Mouse (Mus musculus): ENCODE results near the gene Arl11. TPM values are rescaled to one million over a fixed set of nuclear protein-coding genes. Genes with fewer than 3 reads are reported as not detected.

The Arl11 gene
- polyA plus RNA-seq, 1 experiment: not detected

DNA sequence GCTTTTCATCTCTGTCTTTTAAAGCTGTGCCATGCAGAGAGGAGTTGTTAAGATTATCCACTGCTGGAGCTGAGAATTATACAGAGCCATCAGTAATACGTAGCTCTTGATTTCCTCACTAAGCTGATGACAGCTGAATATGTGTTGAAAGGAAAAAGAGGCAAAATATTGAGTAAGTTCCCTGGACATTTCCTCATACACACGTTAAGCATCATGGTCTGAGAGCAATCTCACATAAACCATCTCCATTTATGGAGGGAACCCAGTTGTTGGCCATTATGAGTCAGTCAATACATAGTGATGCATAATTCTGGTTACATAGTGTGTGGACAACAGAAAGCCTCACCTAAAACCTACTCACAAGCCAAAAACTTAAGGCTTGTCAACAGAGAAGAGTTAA, 7.1 kb upstream of the Arl11 start:
- H3K9ac ChIP-seq (ENCODE audit: low read depth, poor library complexity, severe bottlenecking): no peak overlapping the region
- H3K4me1 ChIP-seq (ENCODE audit: control insufficient read depth, insufficient read depth, low read length): no peaks in the 10 kb centered on the region
- TF ChIP-seq EP300 (IDR thresholded peaks at IDR 0.05; ENCODE audit: insufficient read depth, low read depth, low read length) (no peak), POLR2A (IDR thresholded peaks at IDR 0.05; ENCODE audit: insufficient read depth, low read length) (no peak), CTCF (IDR thresholded peaks at IDR 0.05; ENCODE audit: low read depth, low read length) (no peak)
- no peak overlapping the region for H3K27ac ChIP-seq (ENCODE audit: insufficient read depth, low read length)
- H3K4me3 ChIP-seq (ENCODE audit: low read depth, low read length): no peak overlapping the region
- H3K9me3 ChIP-seq (replicated peaks; ENCODE audit: control insufficient read depth, insufficient read depth, low read length, poor library complexity, severe bottlenecking): no peaks in the 10 kb centered on the region
- H3K36me3 ChIP-seq (ENCODE audit: control insufficient read depth, insufficient read depth, low read length, poor library complexity, severe bottlenecking): no peaks in the 10 kb centered on the region
- H3K27me3 ChIP-seq (ENCODE audit: control insufficient read depth, insufficient read depth, low read length, poor library complexity, severe bottlenecking): no peaks in the 10 kb centered on the region

DNA sequence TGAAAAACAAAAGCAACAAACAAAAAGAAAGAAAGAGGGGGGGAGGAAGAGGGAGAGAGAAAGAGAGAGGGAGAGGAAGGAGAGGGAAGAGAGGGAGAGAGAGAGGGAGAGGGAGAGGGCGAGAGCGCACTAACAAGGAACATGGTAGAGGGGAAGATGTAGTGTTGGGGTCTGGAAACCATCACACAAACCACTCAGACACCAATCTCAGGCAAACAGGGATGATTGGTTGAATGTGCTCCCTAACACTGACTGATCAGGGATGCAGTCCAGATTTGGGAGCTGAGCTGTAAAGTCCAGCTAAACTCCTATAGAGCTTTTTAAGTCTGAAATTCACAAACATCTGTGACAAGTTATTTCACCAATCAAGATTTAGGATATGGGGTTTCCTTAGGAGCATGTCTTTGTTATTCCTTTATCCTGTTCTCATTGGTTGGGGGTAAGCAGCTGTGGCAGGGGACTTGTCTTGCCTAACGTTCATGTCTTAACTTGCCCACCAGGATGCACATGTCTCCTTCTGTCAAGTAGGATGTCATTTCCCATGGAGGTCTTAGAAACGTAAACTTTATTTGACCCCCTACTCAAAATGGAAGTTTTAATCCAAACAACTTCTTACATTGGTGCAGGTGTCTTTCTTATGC, 5.5 kb upstream of the Arl11 start:
- Histone ChIP-seq H3K9ac (ENCODE audit: low read depth, poor library complexity, severe bottlenecking) (no peak overlapping the region), H3K36me3 (ENCODE audit: control insufficient read depth, insufficient read depth, low read length, poor library complexity, severe bottlenecking) (no peaks in the 10 kb centered on the region), H3K27me3 (ENCODE audit: control insufficient read depth, insufficient read depth, low read length, poor library complexity, severe bottlenecking) (no peaks in the 10 kb centered on the region), H3K4me1 (ENCODE audit: control insufficient read depth, insufficient read depth, low read length) (no peaks in the 10 kb centered on the region), H3K9me3 (replicated peaks; ENCODE audit: control insufficient read depth, insufficient read depth, low read length, poor library complexity, severe bottlenecking) (no peaks in the 10 kb centered on the region), H3K4me3 (ENCODE audit: low read depth, low read length) (no peak overlapping the region), H3K27ac (ENCODE audit: insufficient read depth, low read length) (no peak overlapping the region)
- TF ChIP-seq POLR2A (IDR thresholded peaks at IDR 0.05; ENCODE audit: insufficient read depth, low read length) (no peak), EP300 (IDR thresholded peaks at IDR 0.05; ENCODE audit: insufficient read depth, low read depth, low read length) (no peak), CTCF (IDR thresholded peaks at IDR 0.05; ENCODE audit: low read depth, low read length) (no peak)

DNA sequence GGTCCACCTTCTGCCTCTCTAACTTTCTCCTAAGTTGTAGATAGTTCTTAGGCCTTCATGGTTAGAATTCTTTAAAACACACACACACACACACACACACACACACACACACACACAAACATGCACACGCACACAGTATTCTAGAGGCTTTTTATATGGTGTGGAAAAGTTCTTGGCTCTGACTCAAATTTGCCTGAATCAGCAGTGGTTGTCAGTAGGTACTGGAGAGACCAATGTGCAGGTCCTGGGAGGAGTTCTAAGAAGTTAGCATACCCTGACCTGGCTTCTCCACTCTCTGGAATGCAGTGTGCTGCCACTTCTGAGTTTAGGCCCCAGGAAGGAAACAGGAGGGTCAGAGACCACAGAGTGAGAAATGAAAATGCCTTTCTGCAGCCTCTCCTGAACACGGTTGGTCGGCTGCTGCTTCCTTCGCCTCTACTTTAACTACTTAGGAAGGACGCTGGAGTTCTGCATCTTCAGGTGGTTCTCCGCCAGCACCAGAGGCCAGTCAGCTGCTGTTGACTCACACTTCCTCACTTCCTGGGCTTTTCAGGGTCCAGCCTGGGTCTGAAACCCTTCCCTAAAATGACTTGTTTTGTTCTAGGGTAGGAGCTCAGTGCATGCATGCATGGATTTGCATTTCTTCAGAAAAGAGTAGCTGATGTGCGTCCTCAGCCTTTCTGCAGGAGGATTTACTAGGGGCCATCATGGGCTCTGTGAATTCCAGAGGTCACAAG, 651 bp downstream of the Arl11 start:
- Histone ChIP-seq H3K36me3 (ENCODE audit: control insufficient read depth, insufficient read depth, low read length, poor library complexity, severe bottlenecking) (no peaks in the 10 kb centered on the region), H3K4me1 (ENCODE audit: control insufficient read depth, insufficient read depth, low read length) (peaks cover 14% of the 10 kb centered on the region), H3K27me3 (ENCODE audit: control insufficient read depth, insufficient read depth, low read length, poor library complexity, severe bottlenecking) (no peaks in the 10 kb centered on the region), H3K4me3 (ENCODE audit: low read depth, low read length) (no peak overlapping the region), H3K27ac (ENCODE audit: insufficient read depth, low read length) (no peak overlapping the region), H3K9me3 (replicated peaks; ENCODE audit: control insufficient read depth, insufficient read depth, low read length, poor library complexity, severe bottlenecking) (no peaks in the 10 kb centered on the region), H3K9ac (ENCODE audit: low read depth, poor library complexity, severe bottlenecking) (no peak overlapping the region)
- no peak for TF ChIP-seq EP300 (IDR thresholded peaks at IDR 0.05; ENCODE audit: insufficient read depth, low read depth, low read length)

DNA sequence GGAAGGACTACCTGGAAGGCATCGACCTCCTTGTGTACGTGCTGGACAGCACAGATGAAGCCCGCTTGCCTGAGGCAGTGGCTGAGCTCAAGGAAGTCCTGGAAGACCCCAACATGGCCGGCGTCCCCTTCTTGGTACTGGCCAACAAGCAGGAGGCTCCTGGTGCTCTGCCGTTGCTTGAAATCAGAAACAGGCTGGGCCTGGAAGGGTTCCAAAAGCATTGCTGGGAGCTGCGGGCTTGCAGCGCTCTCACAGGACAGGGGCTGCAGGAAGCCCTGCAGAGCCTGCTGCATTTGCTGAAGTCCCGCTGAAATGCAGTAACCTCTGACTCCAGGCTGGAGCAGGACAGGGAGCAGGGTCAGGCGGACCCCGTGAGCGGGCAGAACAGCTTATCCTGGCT, 1.4 kb downstream of the Arl11 start:
- no peaks in the 10 kb centered on the region for H3K27me3 ChIP-seq (ENCODE audit: control insufficient read depth, insufficient read depth, low read length, poor library complexity, severe bottlenecking)
- peaks cover 14% of the 10 kb centered on the region for H3K4me1 ChIP-seq (ENCODE audit: control insufficient read depth, insufficient read depth, low read length)
- H3K4me3 ChIP-seq (ENCODE audit: low read depth, low read length): no peak overlapping the region
- H3K27ac ChIP-seq (ENCODE audit: insufficient read depth, low read length): no peak overlapping the region
- H3K9ac ChIP-seq (ENCODE audit: low read depth, poor library complexity, severe bottlenecking): no peak overlapping the region
- TF ChIP-seq CTCF (IDR thresholded peaks at IDR 0.05; ENCODE audit: low read depth, low read length) (no peak), EP300 (IDR thresholded peaks at IDR 0.05; ENCODE audit: insufficient read depth, low read depth, low read length) (no peak), POLR2A (IDR thresholded peaks at IDR 0.05; ENCODE audit: insufficient read depth, low read length) (no peak)
- H3K9me3 ChIP-seq (replicated peaks; ENCODE audit: control insufficient read depth, insufficient read depth, low read length, poor library complexity, severe bottlenecking): no peaks in the 10 kb centered on the region
- no peaks in the 10 kb centered on the region for H3K36me3 ChIP-seq (ENCODE audit: control insufficient read depth, insufficient read depth, low read length, poor library complexity, severe bottlenecking)

DNA sequence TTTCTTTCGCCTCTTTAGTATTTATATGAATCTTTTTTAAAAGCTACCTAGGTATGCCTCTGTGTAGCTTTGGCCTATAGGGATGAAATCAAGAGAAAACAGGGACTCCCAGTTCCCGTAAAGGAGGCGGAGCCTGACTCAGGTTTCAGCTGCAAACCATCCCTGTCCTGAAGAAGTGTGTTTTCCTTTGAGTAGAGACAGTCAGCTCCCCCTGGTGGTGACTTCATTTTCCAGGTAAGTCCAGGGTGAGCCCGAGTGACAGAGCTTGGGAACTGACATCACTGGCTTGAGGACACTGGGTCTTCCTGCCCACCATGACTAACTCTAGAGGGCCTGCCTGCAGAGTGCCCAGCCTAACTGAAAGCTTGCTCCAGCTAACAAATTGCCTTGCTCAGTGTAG, 7.3 kb downstream of the Arl11 start:
- Histone ChIP-seq H3K27me3 (ENCODE audit: control insufficient read depth, insufficient read depth, low read length, poor library complexity, severe bottlenecking) (no peaks in the 10 kb centered on the region), H3K4me3 (ENCODE audit: low read depth, low read length) (no peak overlapping the region), H3K4me1 (ENCODE audit: control insufficient read depth, insufficient read depth, low read length) (peaks cover 1% of the 10 kb centered on the region), H3K9ac (ENCODE audit: low read depth, poor library complexity, severe bottlenecking) (no peak overlapping the region), H3K27ac (ENCODE audit: insufficient read depth, low read length) (no peak overlapping the region), H3K9me3 (replicated peaks; ENCODE audit: control insufficient read depth, insufficient read depth, low read length, poor library complexity, severe bottlenecking) (no peaks in the 10 kb centered on the region), H3K36me3 (ENCODE audit: control insufficient read depth, insufficient read depth, low read length, poor library complexity, severe bottlenecking) (no peaks in the 10 kb centered on the region)
- TF ChIP-seq CTCF (IDR thresholded peaks at IDR 0.05; ENCODE audit: low read depth, low read length) (peak; percentile 63), POLR2A (IDR thresholded peaks at IDR 0.05; ENCODE audit: insufficient read depth, low read length) (no peak)

DNA sequence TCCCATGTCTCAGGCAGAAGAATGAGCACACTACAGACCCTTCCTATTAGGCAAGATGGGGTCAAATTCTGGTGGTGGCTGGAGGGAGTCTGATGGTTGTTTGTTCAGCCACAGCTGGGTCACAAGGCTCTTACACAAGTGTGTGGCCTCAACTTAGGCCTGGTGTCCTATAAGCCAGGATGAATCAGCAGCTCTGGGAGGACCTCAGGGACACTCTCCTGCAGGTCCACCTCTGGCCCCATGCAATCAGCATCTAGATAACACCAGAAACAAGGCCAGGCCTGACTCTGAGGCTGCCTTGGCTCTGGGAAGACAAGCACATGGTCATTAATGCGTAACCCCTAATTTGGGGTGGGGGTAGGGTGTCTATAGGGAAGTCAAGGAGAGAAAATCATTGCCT, 11.2 kb downstream of the Arl11 start:
- no peak overlapping the region for H3K9ac ChIP-seq (ENCODE audit: low read depth, poor library complexity, severe bottlenecking)
- H3K4me3 ChIP-seq (ENCODE audit: low read depth, low read length): no peak overlapping the region
- no peaks in the 10 kb centered on the region for H3K27me3 ChIP-seq (ENCODE audit: control insufficient read depth, insufficient read depth, low read length, poor library complexity, severe bottlenecking)
- H3K4me1 ChIP-seq (ENCODE audit: control insufficient read depth, insufficient read depth, low read length): no peaks in the 10 kb centered on the region
- no peaks in the 10 kb centered on the region for H3K9me3 ChIP-seq (replicated peaks; ENCODE audit: control insufficient read depth, insufficient read depth, low read length, poor library complexity, severe bottlenecking)
- H3K27ac ChIP-seq (ENCODE audit: insufficient read depth, low read length): no peak overlapping the region
- TF ChIP-seq EP300 (IDR thresholded peaks at IDR 0.05; ENCODE audit: insufficient read depth, low read depth, low read length) (no peak), CTCF (IDR thresholded peaks at IDR 0.05; ENCODE audit: low read depth, low read length) (no peak), POLR2A (IDR thresholded peaks at IDR 0.05; ENCODE audit: insufficient read depth, low read length) (no peak)
- H3K36me3 ChIP-seq (ENCODE audit: control insufficient read depth, insufficient read depth, low read length, poor library complexity, severe bottlenecking): no peaks in the 10 kb centered on the region
